Mouse (Mus musculus) thymus, adult 2 months (tissue): Measurements from ENCODE around the gene Cdk11b. TPM values are rescaled to one million over a fixed set of nuclear protein-coding genes. Genes with fewer than 3 reads are reported as not detected.

ENCODE experiments used
- DNase-seq: peaks from one replicate; pipeline ENCODE4 v3.0.0; 2021
- H3K27ac ChIP-seq: fragments of 200-500 bp; 2 replicates; pipeline ENCODE4 v1.5.1; 2012; ENCODE audit warnings: low read length, control low read depth; ENCODE audit not compliant: control insufficient read depth, insufficient read depth
- H3K27me3 ChIP-seq: fragments of 200-500 bp; 2 replicates; pipeline ENCODE4 v1.6.1; 2012; ENCODE audit warnings: mild to moderate bottlenecking, low read length, moderate library complexity, mixed read lengths; ENCODE audit not compliant: control insufficient read depth, insufficient read depth
- H3K36me3 ChIP-seq: fragments of 200-500 bp; 2 replicates; pipeline ENCODE4 v1.6.1; 2012; ENCODE audit warnings: mild to moderate bottlenecking, low read length, moderate library complexity; ENCODE audit not compliant: control insufficient read depth, insufficient read depth
- H3K4me1 ChIP-seq: fragments of 200-500 bp; replicated peaks from 2 replicates; pipeline ENCODE4 v1.6.1; 2012; ENCODE audit warnings: low read length; ENCODE audit not compliant: control insufficient read depth, insufficient read depth
- H3K4me3 ChIP-seq: fragments of 200-500 bp; 2 replicates; pipeline ENCODE4 v1.5.1; 2012; ENCODE audit warnings: mild to moderate bottlenecking, low read length, control low read depth, moderate library complexity; ENCODE audit not compliant: control insufficient read depth, insufficient read depth
- CTCF ChIP-seq: fragments of 200-500 bp; IDR thresholded peaks from 2 replicates; pipeline ENCODE4 v1.5.1; 2012; ENCODE audit warnings: mild to moderate bottlenecking, control low read depth, low read length, moderate library complexity, borderline replicate concordance; ENCODE audit not compliant: control insufficient read depth, poor library complexity, insufficient read depth; ENCODE audit errors: extremely low read depth
- POLR2A ChIP-seq: fragments of 200-500 bp; IDR thresholded peaks from 2 replicates; pipeline ENCODE4 v1.6.1; 2012; ENCODE audit warnings: mild to moderate bottlenecking, low read length, control low read depth, moderate library complexity; ENCODE audit not compliant: control insufficient read depth, poor library complexity, insufficient read depth; ENCODE audit errors: extremely low read depth
- WGBS: fragments of 180-500 bp; shearing (Covaris S2); methylation state at CpG from one replicate; pipeline ENCODE4 v1.1.7; 2018; 5-methylcytosine and 5-hydroxymethylcytosine counted together
- polyA plus RNA-seq: library from polyadenylated mRNA; depleted of rRNA; stranded (reverse); fragments of >200 nt; gene quantifications from 2 replicates; pipeline ENCODE4 v1.2.3, GENCODE M21; 2012

Gene Cdk11b
- polyA plus RNA-seq, 1 experiment = 42.1 TPM

DNA sequence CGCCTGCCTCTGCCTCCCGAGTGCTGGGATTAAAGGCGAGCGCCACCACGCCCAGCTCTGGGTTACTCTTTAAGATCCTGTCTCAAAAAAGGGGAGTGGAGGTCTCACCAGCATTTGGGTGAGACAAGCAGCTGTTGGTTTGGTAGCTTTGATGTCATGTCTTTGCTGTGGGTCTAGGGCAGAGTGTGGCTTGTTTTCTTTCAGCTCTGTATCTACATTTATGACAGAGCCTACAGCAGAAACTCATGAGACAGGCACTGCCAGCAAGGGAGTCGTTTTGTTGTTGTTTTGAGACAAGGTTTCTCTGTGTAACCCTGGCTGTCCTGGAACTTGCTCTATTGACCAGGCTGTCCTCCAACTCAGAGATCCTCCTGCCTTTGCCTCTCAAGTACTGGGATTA, 20.9 kb upstream of the Cdk11b start:
- Histone ChIP-seq H3K36me3 (no peaks in the 10 kb centered on the region), H3K27me3 (no peaks in the 10 kb centered on the region), H3K4me3 (no peak overlapping the region), H3K4me1 (peaks cover 6% of the 10 kb centered on the region), H3K27ac (peak overlapping the region; percentile 91)
- WGBS = 35% methylated on average over 6 of the region's 6 CpGs
- TF ChIP-seq CTCF = no peak
- no peak for TF ChIP-seq POLR2A
- no peak for DNase-seq

DNA sequence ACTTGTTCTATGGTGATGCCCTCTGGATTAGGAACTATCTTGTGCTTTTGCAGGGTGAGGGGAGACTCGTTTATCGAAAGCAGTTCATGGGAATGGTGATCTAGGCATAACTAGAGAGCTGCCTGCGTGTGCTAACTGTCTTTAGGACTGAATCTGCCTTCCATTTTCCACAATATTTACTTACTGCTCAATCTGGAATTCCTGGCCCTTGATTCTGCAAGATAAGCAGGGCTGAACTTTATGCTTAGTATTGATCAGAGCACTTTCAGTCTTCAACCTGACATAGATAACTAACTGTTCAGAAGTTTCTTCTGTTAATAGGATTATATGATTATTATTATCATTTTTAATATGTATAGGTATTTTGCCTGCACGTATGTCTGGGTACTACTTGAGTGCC, 19.5 kb upstream of the Cdk11b start:
- H3K27ac ChIP-seq = no peak overlapping the region
- no peak overlapping the region for H3K4me3 ChIP-seq
- H3K27me3 ChIP-seq = no peaks in the 10 kb centered on the region
- WGBS = 97% methylated on average over 4 of the region's 4 CpGs
- 0 out of 2 replicates have a peak, but pooled peaks cover 5% of the 10 kb centered on the region for H3K36me3 ChIP-seq
- H3K4me1 ChIP-seq = peaks cover 6% of the 10 kb centered on the region
- no peak for TF ChIP-seq CTCF
- TF ChIP-seq POLR2A = no peak
- no peak for DNase-seq

DNA sequence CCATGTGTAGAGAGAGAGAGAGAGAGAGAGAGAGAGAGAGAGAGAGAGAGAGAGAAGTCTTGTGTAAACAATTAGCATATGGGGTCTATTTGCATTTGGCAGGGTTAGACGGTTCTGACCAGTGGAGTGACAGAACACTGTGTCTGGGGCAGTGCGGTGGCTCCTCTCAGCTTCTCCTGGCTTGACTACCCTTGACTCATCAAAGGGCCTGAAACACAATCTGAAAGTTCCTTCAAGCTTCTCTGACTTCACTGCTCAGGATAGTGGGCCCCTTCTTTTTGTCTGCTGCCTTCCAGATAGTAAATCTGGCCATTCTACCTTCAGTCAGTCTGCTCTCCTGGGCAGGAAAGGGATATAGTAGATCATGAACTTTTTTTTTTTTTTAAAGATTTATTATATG, 17.8 kb upstream of the Cdk11b start:
- no peak overlapping the region for H3K4me3 ChIP-seq
- no peaks in the 10 kb centered on the region for H3K27me3 ChIP-seq
- WGBS = 84% methylated on average over 2 of the region's 2 CpGs
- H3K36me3 ChIP-seq = 0 out of 2 replicates have a peak, but pooled peaks cover 14% of the 10 kb centered on the region
- peaks cover 6% of the 10 kb centered on the region for H3K4me1 ChIP-seq
- no peak overlapping the region for H3K27ac ChIP-seq
- no peak for DNase-seq
- TF ChIP-seq CTCF = no peak
- TF ChIP-seq POLR2A = no peak

DNA sequence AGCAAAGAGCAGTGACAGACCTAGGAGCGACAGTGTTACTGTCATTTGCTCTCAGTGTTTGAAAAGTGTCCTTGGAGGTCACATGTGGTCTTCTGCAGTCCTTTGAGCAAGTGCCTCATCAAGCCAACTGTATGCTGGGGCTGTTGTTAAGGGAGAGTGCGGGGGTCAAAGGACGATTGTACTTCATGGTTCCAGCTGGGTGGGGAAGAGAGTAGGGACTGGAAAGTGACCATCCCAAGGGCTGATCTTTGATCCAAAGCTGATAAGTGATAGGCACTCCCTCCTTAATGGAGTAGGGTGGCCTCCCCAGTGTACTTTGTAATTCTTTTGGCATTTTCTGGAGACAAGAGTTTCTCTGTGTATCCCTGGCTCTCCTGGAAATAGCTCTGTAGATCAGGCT, 12.8 kb upstream of the Cdk11b start:
- Histone ChIP-seq H3K4me1 (no peaks in the 10 kb centered on the region), H3K4me3 (no peak overlapping the region), H3K27me3 (no peaks in the 10 kb centered on the region), H3K36me3 (peaks cover 36% of the 10 kb centered on the region), H3K27ac (no peak overlapping the region)
- TF ChIP-seq POLR2A (no peak), CTCF (no peak)
- DNase-seq = no peak
- 96% methylated on average over 3 of the region's 3 CpGs for WGBS

DNA sequence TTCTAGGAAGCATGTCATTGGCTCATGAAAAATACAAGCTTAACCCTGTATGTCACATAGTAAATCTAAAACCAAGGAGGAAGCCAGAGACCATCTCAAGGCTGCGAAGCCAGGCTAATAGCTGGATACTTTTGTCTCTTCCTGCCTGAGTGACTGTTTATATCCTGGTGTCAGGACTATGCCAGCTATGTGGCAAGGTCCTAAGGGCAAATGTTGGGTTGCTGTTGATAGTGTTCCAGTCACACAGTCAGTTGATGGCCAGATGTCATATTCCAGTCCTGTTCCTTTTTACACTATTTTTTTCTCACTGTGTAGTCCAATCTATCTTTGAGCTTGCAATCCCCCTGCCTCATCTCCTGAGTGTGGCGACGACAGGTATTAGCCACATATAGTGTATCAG, 11.4 kb upstream of the Cdk11b start:
- peaks cover 48% of the 10 kb centered on the region for H3K36me3 ChIP-seq
- H3K4me3 ChIP-seq = no peak overlapping the region
- over 99% methylated on average over 3 of the region's 3 CpGs for WGBS
- no peak for TF ChIP-seq POLR2A
- TF ChIP-seq CTCF = no peak
- no peak overlapping the region for H3K27ac ChIP-seq
- H3K27me3 ChIP-seq = no peaks in the 10 kb centered on the region
- no peak for DNase-seq
- no peaks in the 10 kb centered on the region for H3K4me1 ChIP-seq

DNA sequence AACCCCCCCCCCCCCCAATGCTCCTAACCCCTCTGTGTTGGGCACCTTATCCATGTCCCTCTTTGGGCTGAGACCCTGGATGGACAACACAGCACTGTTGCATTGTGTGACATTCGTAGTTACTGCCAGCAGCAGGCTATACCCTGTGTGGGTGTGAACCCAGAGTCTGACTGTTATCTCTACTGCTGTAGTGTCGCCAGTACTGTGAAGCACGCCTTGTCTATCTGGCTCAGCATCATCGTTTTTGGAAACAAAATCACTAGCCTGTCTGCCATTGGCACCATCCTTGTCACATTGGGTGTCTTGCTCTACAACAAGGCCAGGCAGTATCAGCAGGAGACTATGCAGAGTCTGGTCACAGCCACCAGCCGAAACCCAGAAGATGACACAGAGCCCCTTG, 6.3 kb upstream of the Cdk11b start:
- no peak overlapping the region for H3K4me3 ChIP-seq
- no peaks in the 10 kb centered on the region for H3K27me3 ChIP-seq
- peaks cover 42% of the 10 kb centered on the region for H3K36me3 ChIP-seq
- H3K27ac ChIP-seq = no peak overlapping the region
- 98% methylated on average over 5 of the region's 5 CpGs for WGBS
- TF ChIP-seq CTCF = no peak
- TF ChIP-seq POLR2A = no peak
- no peaks in the 10 kb centered on the region for H3K4me1 ChIP-seq
- no peak for DNase-seq

DNA sequence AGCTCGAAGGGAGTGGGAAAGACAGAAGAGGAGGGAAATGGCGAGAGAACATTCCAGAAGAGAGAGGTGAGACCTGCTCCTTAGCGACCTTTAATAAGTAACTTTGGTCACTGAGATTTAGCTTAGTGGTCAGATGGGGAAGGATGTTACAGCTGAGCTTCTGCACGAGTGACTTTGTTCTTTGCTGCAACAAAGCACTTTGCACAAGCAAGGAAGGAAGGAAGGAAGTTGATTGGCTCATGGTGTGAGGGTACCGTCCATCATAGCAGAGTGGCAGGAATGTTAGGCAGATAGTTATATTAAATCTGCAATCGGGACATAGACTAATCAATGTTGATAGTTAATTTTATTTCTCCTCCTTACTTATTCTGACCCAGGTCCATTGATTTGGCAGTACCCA, 5.6 kb downstream of the Cdk11b start:
- Histone ChIP-seq H3K27ac (no peak overlapping the region), H3K4me3 (no peak overlapping the region), H3K36me3 (peaks cover 65% of the 10 kb centered on the region), H3K27me3 (no peaks in the 10 kb centered on the region), H3K4me1 (0 out of 2 replicates have a peak, but pooled peaks cover 1% of the 10 kb centered on the region)
- no peak for TF ChIP-seq CTCF
- TF ChIP-seq POLR2A = no peak
- 91% methylated on average over 6 of the region's 6 CpGs for WGBS
- DNase-seq = no peak
